Mouse (Mus musculus): ENCODE results near the gene Gigyf1. TPM values are rescaled to one million over a fixed set of nuclear protein-coding genes. Genes with fewer than 3 reads are reported as not detected.

The Gigyf1 gene
- total and polyA plus RNA-seq, 3 experiments = 0.98 to 12.3 (median 5.9) TPM

DNA sequence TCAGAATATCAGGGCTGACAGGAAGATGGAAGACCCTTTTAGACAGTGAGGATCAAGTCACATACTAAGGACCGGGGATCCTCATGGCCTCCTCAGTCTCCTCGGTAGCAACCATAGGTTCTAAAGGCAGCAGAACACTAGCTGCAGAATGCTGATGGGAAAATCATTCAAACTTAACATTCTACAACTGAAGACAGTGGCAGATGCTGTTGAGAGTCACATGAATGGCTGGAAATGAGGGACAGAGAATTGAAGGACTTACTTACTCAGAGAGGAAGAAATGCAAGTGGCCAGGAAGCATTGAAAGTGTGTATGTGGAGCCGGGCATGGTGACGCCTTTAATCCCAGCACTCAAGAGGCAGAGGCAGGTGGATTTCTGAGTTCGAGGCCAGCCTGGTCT, 41.4 kb upstream of the Gigyf1 start, which contains the start of gene Zan:
Gene Zan (minus strand): TSS at position 101 of the 400 bp plus-strand sequence.
- H3K36me3 ChIP-seq (replicated peaks in 1 of 2; ENCODE audit: control insufficient read depth in 1 of 2, insufficient read depth in 1 of 2, low read length in 1 of 2) = no peaks in the 10 kb centered on the region
- H3K4me1 ChIP-seq (ENCODE audit: control insufficient read depth in 1 of 2, insufficient read depth in 2 of 2) = peaks cover 0 to 2% of the 10 kb centered on the region in 2 experiments; a peak in 1 of 4 replicates
- no peak within 1 kb of the TSS for H3K4me3 ChIP-seq (replicated peaks in 1 of 3; ENCODE audit: low read depth in 2 of 3, low read length in 2 of 3, poor library complexity in 1 of 3)
- TF ChIP-seq NRF1 (IDR thresholded peaks at IDR 0.05; ENCODE audit: low read depth, low read length) (no peak), BHLHE40 (IDR thresholded peaks at IDR 0.05; ENCODE audit: low read depth, low read length) (no peak), E2F4 (IDR thresholded peaks at IDR 0.05; ENCODE audit: insufficient replicate concordance, low read depth, low read length) (no peak), ZKSCAN1 (IDR thresholded peaks at IDR 0.05; ENCODE audit: borderline replicate concordance, low read depth, low read length) (no peak), CTCF (conservative IDR thresholded peaks at IDR 0.05 in 1 of 2, IDR thresholded peaks at IDR 0.05 in 1 of 2; ENCODE audit: low read depth in 2 of 2, low read length in 2 of 2) (no peak), ELF1 (IDR thresholded peaks at IDR 0.05; ENCODE audit: low read depth, low read length) (no peak), CHD1 (IDR thresholded peaks at IDR 0.05; ENCODE audit: low read depth, low read length) (no peak), MAZ (IDR thresholded peaks at IDR 0.05; ENCODE audit: low read depth, low read length) (no peak), HCFC1 (IDR thresholded peaks at IDR 0.05; ENCODE audit: low read depth, low read length) (no peak), ETS1 (conservative IDR thresholded peaks at IDR 0.05; ENCODE audit: low read depth, low read length) (no peak), ZNF384 (IDR thresholded peaks at IDR 0.05; ENCODE audit: low read depth, low read length) (no peak), MYC (IDR thresholded peaks at IDR 0.05; ENCODE audit: low read depth, low read length) (no peak), MEF2A (IDR thresholded peaks at IDR 0.05; ENCODE audit: borderline replicate concordance, low read depth, low read length) (no peak), JUN (IDR thresholded peaks at IDR 0.05; ENCODE audit: insufficient read depth, low read depth, low read length) (no peak), CHD2 (IDR thresholded peaks at IDR 0.05; ENCODE audit: low read length) (no peak), MAX (IDR thresholded peaks at IDR 0.05; ENCODE audit: low read length) (no peak)
- no peak for DNase-seq (ENCODE audit: extremely low read depth)
- in situ Hi-C loops (cut with MboI; ENCODE audit: low pct_ligation_motif_present, low pct_unique_long_range_greater_than_20kb, low sequenced_read_pairs) = no loop called here
- H3K9me3 ChIP-seq (replicated peaks; ENCODE audit: low read length) = no peaks in the 10 kb centered on the region
- H3K4me2 ChIP-seq (ENCODE audit: insufficient read depth, low read depth, poor library complexity, severe bottlenecking) = no peak within 1 kb of the TSS
- dilution Hi-C loops (cut with MboI; ENCODE audit: extremely low pct_ligation_motif_present, extremely low pct_unique_long_range_greater_than_20kb, low sequenced_read_pairs) = no loop called here
- no peaks in the 10 kb centered on the region for H3K79me2 ChIP-seq (replicated peaks; ENCODE audit: control insufficient read depth, extremely low read depth, insufficient read depth, poor library complexity, severe bottlenecking)
- H3K9ac ChIP-seq (ENCODE audit: insufficient read depth, low read depth) = no peak within 1 kb of the TSS
- H3K27me3 ChIP-seq (replicated peaks) = peaks cover 76% of the 10 kb centered on the region
- no peak within 1 kb of the TSS for H3K27ac ChIP-seq (ENCODE audit: insufficient read depth, low read depth)

DNA sequence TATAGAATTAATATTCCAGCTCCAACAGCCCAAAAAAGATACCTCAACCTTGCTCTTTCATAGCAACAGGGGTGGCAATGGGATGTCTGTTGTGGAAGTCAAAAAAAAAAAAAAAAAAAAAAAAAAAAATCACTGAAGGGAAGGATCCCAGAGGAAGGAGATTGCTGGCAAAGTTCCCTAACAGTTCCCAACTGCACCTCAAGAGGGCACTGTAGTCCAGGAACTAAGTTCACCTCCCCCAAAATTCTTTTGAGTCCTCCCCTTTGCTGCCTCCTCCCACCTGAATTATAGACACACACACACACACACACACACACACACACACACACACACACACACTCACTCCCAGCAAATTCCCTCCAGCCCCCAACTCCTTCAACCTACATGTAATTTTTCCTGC, 37.2 kb upstream of the Gigyf1 start:
- no peak for TF ChIP-seq ZC3H11A (IDR thresholded peaks at IDR 0.05; ENCODE audit: low read depth, low read length)
- peak; percentile 80 for TF ChIP-seq ZNF384 (IDR thresholded peaks at IDR 0.05; ENCODE audit: low read depth, low read length)
- peak; percentile 75 to 77 for TF ChIP-seq CTCF (conservative IDR thresholded peaks at IDR 0.05 in 1 of 2, IDR thresholded peaks at IDR 0.05 in 1 of 2; ENCODE audit: low read depth in 2 of 2, low read length in 2 of 2)
- no peak for TF ChIP-seq MEF2A (IDR thresholded peaks at IDR 0.05; ENCODE audit: borderline replicate concordance, low read depth, low read length)
- TF ChIP-seq SIN3A (IDR thresholded peaks at IDR 0.05; ENCODE audit: low read length) = no peak
- peak; percentile 73 for TF ChIP-seq RAD21 (IDR thresholded peaks at IDR 0.05; ENCODE audit: low read depth, low read length)
- TF ChIP-seq SMC3 (IDR thresholded peaks at IDR 0.05; ENCODE audit: low read depth, low read length) = peak; percentile 51
- no peak for TF ChIP-seq IRF4 (IDR thresholded peaks at IDR 0.05; ENCODE audit: low read depth, low read length)
- peak; percentile 50 for DNase-seq (ENCODE audit: extremely low read depth)
- Histone ChIP-seq H3K9ac (ENCODE audit: insufficient read depth, low read depth) (no peak overlapping the region), H3K4me1 (ENCODE audit: control insufficient read depth in 1 of 2, insufficient read depth in 2 of 2) (peaks cover 0 to 4% of the 10 kb centered on the region in 2 experiments; a peak in 1 of 4 replicates), H3K27me3 (replicated peaks) (peaks cover 72% of the 10 kb centered on the region), H3K36me3 (replicated peaks in 1 of 2; ENCODE audit: control insufficient read depth in 1 of 2, insufficient read depth in 1 of 2, low read length in 1 of 2) (no peaks in the 10 kb centered on the region), H3K4me2 (ENCODE audit: insufficient read depth, low read depth, poor library complexity, severe bottlenecking) (no peak overlapping the region), H3K4me3 (replicated peaks in 1 of 3; ENCODE audit: low read depth in 2 of 3, low read length in 2 of 3, poor library complexity in 1 of 3) (no peak overlapping the region), H3K79me2 (replicated peaks; ENCODE audit: control insufficient read depth, extremely low read depth, insufficient read depth, poor library complexity, severe bottlenecking) (no peaks in the 10 kb centered on the region), H3K27ac (ENCODE audit: insufficient read depth, low read depth) (no peak overlapping the region), H3K9me3 (replicated peaks; ENCODE audit: low read length) (no peaks in the 10 kb centered on the region)
- dilution Hi-C loops (cut with MboI; ENCODE audit: extremely low pct_ligation_motif_present, extremely low pct_unique_long_range_greater_than_20kb, low sequenced_read_pairs) (no loop called here), in situ Hi-C loops (cut with MboI; ENCODE audit: low pct_ligation_motif_present, low pct_unique_long_range_greater_than_20kb, low sequenced_read_pairs) (loop anchor here (10.0 kb wide), 1 partner anchor 146 kb away; the partner anchor contains the start of gene Slc12a9)
